Mouse (Mus musculus) midbrain, embryonic 11.5 days (tissue): ENCODE results near the gene Slc39a1. TPM values are rescaled to one million over a fixed set of nuclear protein-coding genes. Genes with fewer than 3 reads are reported as not detected.

ENCODE experiments used
- ATAC-seq: fragments of 200-750 bp; cut with Nextera tagmentation; 2 replicates; pipeline ENCODE4 v1.8.0; 2017; ENCODE audit warnings: moderate TSS enrichment, moderate library complexity; ENCODE audit not compliant: low FRiP score
- DNase-seq: peaks from one replicate; pipeline ENCODE4 v3.0.0; 2015; ENCODE audit warnings: low spot score; ENCODE audit errors: missing footprints
- H3K27ac ChIP-seq: fragments of 300-500 bp; sonication (generic); 2 replicates; pipeline ENCODE4 v1.5.1; 2014; ENCODE audit warnings: low read depth, low read length
- H3K27me3 ChIP-seq: fragments of 300-500 bp; sonication (generic); 2 replicates; pipeline ENCODE4 v1.6.1; 2014; ENCODE audit warnings: mild to moderate bottlenecking, low read length, moderate library complexity, mixed read lengths; ENCODE audit not compliant: control insufficient read depth, insufficient read depth
- H3K36me3 ChIP-seq: fragments of 300-500 bp; sonication (generic); 2 replicates; pipeline ENCODE4 v1.6.1; 2014; ENCODE audit warnings: mild to moderate bottlenecking, low read length, moderate library complexity, mixed read lengths; ENCODE audit not compliant: control insufficient read depth, insufficient read depth
- H3K4me1 ChIP-seq: fragments of 300-500 bp; sonication (generic); 2 replicates; pipeline ENCODE4 v1.6.1; 2014; ENCODE audit warnings: low read length; ENCODE audit not compliant: control insufficient read depth, insufficient read depth
- H3K4me2 ChIP-seq: fragments of 300-500 bp; sonication (generic); 2 replicates; pipeline ENCODE4 v1.6.1; 2014; ENCODE audit warnings: mild to moderate bottlenecking, moderate library complexity
- H3K4me3 ChIP-seq: fragments of 300-500 bp; sonication (generic); 2 replicates; pipeline ENCODE4 v1.5.1; 2014; ENCODE audit warnings: low read depth, low read length
- H3K9ac ChIP-seq: fragments of 300-500 bp; sonication (generic); 2 replicates; pipeline ENCODE4 v1.6.1; 2014; ENCODE audit warnings: low read length
- H3K9me3 ChIP-seq: fragments of 300-500 bp; sonication (generic); 2 replicates; pipeline ENCODE4 v1.6.1; 2016; ENCODE audit warnings: low read length; ENCODE audit not compliant: control insufficient read depth
- WGBS: fragments of 180-500 bp; shearing (Covaris S2); extraction: QIAGEN DNeasy Blood & Tissue Kit; methylation state at CpG from one replicate; pipeline ENCODE4 v1.1.7; 2014; 5-methylcytosine and 5-hydroxymethylcytosine counted together
- polyA plus RNA-seq: library from polyadenylated mRNA; unstranded; fragments of >200 nt; fragmentation: Nextera tagmentation; extraction: Ambion mirVana; gene quantifications from 2 replicates; pipeline ENCODE4 v1.2.1, GENCODE M21; 2014

Slc39a1 gene
- polyA plus RNA-seq, 1 experiment from 2014 or later: 59.4 TPM

- Histone ChIP-seq H3K36me3 (peaks cover 23% of the 10 kb centered on the region), H3K4me1 (peaks cover 8% of the 10 kb centered on the region), H3K4me3 (no peak overlapping the region), H3K9ac (no peak overlapping the region), H3K27me3 (no peaks in the 10 kb centered on the region), H3K4me2 (no peak overlapping the region), H3K9me3 (no peaks in the 10 kb centered on the region), H3K27ac (no peak overlapping the region)
- 93% methylated on average over 19 of the region's 19 CpGs for WGBS
- DNase-seq (peak; percentile 12), ATAC-seq (no peak)
Measured at GRCm38 (mm10) chr3:90256731-90257530, 9.0 kb downstream of the Slc39a1 start.

- Histone ChIP-seq H3K27ac (no peak overlapping the region), H3K4me2 (no peak overlapping the region), H3K9me3 (no peaks in the 10 kb centered on the region), H3K4me3 (no peak overlapping the region), H3K4me1 (peaks cover 8% of the 10 kb centered on the region), H3K36me3 (peaks cover 31% of the 10 kb centered on the region), H3K27me3 (no peaks in the 10 kb centered on the region), H3K9ac (no peak overlapping the region)
- ATAC-seq: no peak
- peak; percentile 17 for DNase-seq
- WGBS: 93% methylated on average over 4 of the region's 4 CpGs
Measured at GRCm38 (mm10) chr3:90258521-90258920, 10.5 kb downstream of the Slc39a1 start.

- Histone ChIP-seq H3K9ac (no peak overlapping the region), H3K4me3 (no peak overlapping the region), H3K9me3 (no peaks in the 10 kb centered on the region), H3K36me3 (peaks cover 28% of the 10 kb centered on the region), H3K27ac (no peak overlapping the region), H3K27me3 (no peaks in the 10 kb centered on the region), H3K4me1 (peaks cover 11% of the 10 kb centered on the region), H3K4me2 (no peak overlapping the region)
- no peak for DNase-seq
- no peak for ATAC-seq
- 91% methylated on average over 5 of the region's 5 CpGs for WGBS
Measured at GRCm38 (mm10) chr3:90263121-90263771, 15.3 kb downstream of the Slc39a1 start.

GRCm38 (mm10) chr3:90264687-90265033, 16.7 kb downstream of the Slc39a1 start:
- Histone ChIP-seq H3K9me3 (no peaks in the 10 kb centered on the region), H3K4me2 (peak overlapping the region; percentile 88), H3K36me3 (peaks cover 18% of the 10 kb centered on the region), H3K27me3 (no peaks in the 10 kb centered on the region), H3K4me1 (peaks cover 11% of the 10 kb centered on the region), H3K4me3 (peak overlapping the region; percentile 95), H3K27ac (peak overlapping the region; percentile 87; the same call in 1 of the 2 replicates), H3K9ac (peak overlapping the region; percentile 97)
- DNase-seq: peak; percentile 92
- ATAC-seq: no peak
- WGBS: 37% methylated on average over 10 of the region's 10 CpGs

GRCm38 (mm10) chr3:90265034-90265931, 17.3 kb downstream of the Slc39a1 start, which contains the start of gene Dennd4b:
TSS of gene Dennd4b (plus strand) at chr3:90265185.
- H3K36me3 ChIP-seq: peaks cover 18% of the 10 kb centered on the region
- under 1% methylated on average over 61 of the region's 87 CpGs for WGBS
- DNase-seq: peak; percentile 99

GRCm38 (mm10) chr3:90265932-90266741, 18.2 kb downstream of the Slc39a1 start:
- no peaks in the 10 kb centered on the region for H3K27me3 ChIP-seq
- DNase-seq: no peak
- peak; percentile 47 for ATAC-seq
- H3K36me3 ChIP-seq: peaks cover 14% of the 10 kb centered on the region
- peak overlapping the region; percentile 87 for H3K27ac ChIP-seq
- WGBS: 28% methylated on average over 16 of the region's 16 CpGs
- peak overlapping the region; percentile 97 for H3K9ac ChIP-seq
- no peaks in the 10 kb centered on the region for H3K9me3 ChIP-seq
- H3K4me3 ChIP-seq: peak overlapping the region; percentile 95
- peak overlapping the region; percentile 88 for H3K4me2 ChIP-seq
- peaks cover 11% of the 10 kb centered on the region for H3K4me1 ChIP-seq

More at GRCm38 (mm10) chr3:90265034-90265931, 17.3 kb downstream of the Slc39a1 start, which contains the start of gene Dennd4b:
- Histone ChIP-seq H3K27me3 (no peaks in the 10 kb centered on the region), H3K4me3 (peak within 1 kb of the TSS; percentile 95), H3K27ac (peak within 1 kb of the TSS; percentile 87), H3K9ac (peak within 1 kb of the TSS; percentile 97), H3K9me3 (no peaks in the 10 kb centered on the region), H3K4me2 (peak within 1 kb of the TSS; percentile 88), H3K4me1 (peaks cover 11% of the 10 kb centered on the region)
- ATAC-seq: peak; percentile 84

GRCm38 (mm10) chr3:90266901-90267775, 19.2 kb downstream of the Slc39a1 start:
- DNase-seq: no peak
- 88% methylated on average over 20 of the region's 20 CpGs for WGBS
- no peak for ATAC-seq
- Histone ChIP-seq H3K4me3 (no peak overlapping the region), H3K36me3 (peaks cover 8% of the 10 kb centered on the region), H3K9ac (no peak overlapping the region), H3K9me3 (no peaks in the 10 kb centered on the region), H3K4me2 (no peak overlapping the region), H3K4me1 (peaks cover 11% of the 10 kb centered on the region), H3K27me3 (no peaks in the 10 kb centered on the region), H3K27ac (no peak overlapping the region)
